In genomic region chr17:68837859-68838194, GRCm38 (mm10) we compare ENCODE assay signal across 7 mouse cellular contexts. TPM values are rescaled to one million over a fixed set of nuclear protein-coding genes. Genes with fewer than 3 reads are reported as not detected.
DNase-seq lines count a peak whose midpoint lies in the region; ATAC-seq and TF ChIP-seq lines count a peak whose summit lies in the region.

No protein-coding gene starts in this region.

- 0 out of 2 replicates have a peak overlapping the region, but pooled peaks have one; percentile 16 for H3K4me3 ChIP-seq in embryonic fibroblast, embryonic 13.5 days (ENCODE audit: insufficient read depth, low read length)
- H3K4me3 ChIP-seq in hindbrain, embryonic 15.5 days, result peak overlapping the region; percentile 65
- H3K4me3 ChIP-seq in neural tube, embryonic 15.5 days (replicated peaks), result peak overlapping the region; percentile 71

- ATAC-seq in hindbrain, embryonic 15.5 days (ENCODE audit: low FRiP score, low read depth), result no peak
- no peak for ATAC-seq in neural tube, embryonic 15.5 days (ENCODE audit: low FRiP score)

- no peaks in the 10 kb centered on the region for H3K4me1 ChIP-seq in embryonic fibroblast, embryonic 13.5 days (ENCODE audit: control insufficient read depth, insufficient read depth, low read length)
- peaks cover 45% of the 10 kb centered on the region for H3K4me1 ChIP-seq in hindbrain, embryonic 15.5 days (replicated peaks)
- peaks cover 45% of the 10 kb centered on the region for H3K4me1 ChIP-seq in neural tube, embryonic 15.5 days

- no peaks in the 10 kb centered on the region for H3K36me3 ChIP-seq in hindbrain, embryonic 15.5 days
- no peaks in the 10 kb centered on the region for H3K36me3 ChIP-seq in neural tube, embryonic 15.5 days

- H3K27ac ChIP-seq in embryonic fibroblast, embryonic 13.5 days (ENCODE audit: insufficient read depth, low read length), result no peak overlapping the region
- H3K27ac ChIP-seq in hindbrain, embryonic 15.5 days (replicated peaks), result peak overlapping the region; percentile 36
- peak overlapping the region; percentile 65; the same call in 1 of the 2 replicates for H3K27ac ChIP-seq in neural tube, embryonic 15.5 days (replicated peaks)

- peaks cover 2% of the 10 kb centered on the region; the same call in 1 of the 2 replicates for H3K27me3 ChIP-seq in hindbrain, embryonic 15.5 days
- peaks cover 20% of the 10 kb centered on the region for H3K27me3 ChIP-seq in neural tube, embryonic 15.5 days (replicated peaks)

- no peak for TF ChIP-seq POLR2A in embryonic fibroblast, embryonic 13.5 days (IDR thresholded peaks at IDR 0.05; ENCODE audit: low read depth, low read length)

- H3K9ac ChIP-seq in hindbrain, embryonic 15.5 days, result peak overlapping the region; percentile 60
- peak overlapping the region; percentile 69 for H3K9ac ChIP-seq in neural tube, embryonic 15.5 days (replicated peaks)

- H3K4me2 ChIP-seq in hindbrain, embryonic 15.5 days, result peak overlapping the region; percentile 97
- H3K4me2 ChIP-seq in neural tube, embryonic 15.5 days, result peak overlapping the region; percentile 91

- intact Hi-C loops in left cerebral cortex, postnatal 10 days (cut with DNase I), result loop anchor here (5.0 kb wide), 1 partner anchor 196 kb away; no protein-coding TSS in a partner anchor
- intact Hi-C loops in left cerebral cortex, postnatal 36 days (cut with DNase I), result loop anchor here (5.0 to 10.0 kb wide), 3 partner anchors 81 to 413 kb away; no protein-coding TSS in a partner anchor

- H3K9me3 ChIP-seq in hindbrain, embryonic 15.5 days, result no peaks in the 10 kb centered on the region
- H3K9me3 ChIP-seq in neural tube, embryonic 15.5 days (replicated peaks), result no peaks in the 10 kb centered on the region

- peak; percentile 52 for DNase-seq in left cerebral cortex, postnatal 10 days (ENCODE audit: extremely low spot score in 1 of 2, low spot score in 2 of 2)
- DNase-seq in left cerebral cortex, postnatal 36 days (ENCODE audit: low spot score in 2 of 2), result no peak
- DNase-seq in adrenal gland, postnatal 10 days, result no peak
- no peak for DNase-seq in urinary bladder, postnatal 14 days (ENCODE audit: low spot score)

- WGBS in hindbrain, embryonic 15.5 days, result 2% methylated on average over 4 of the region's 4 CpGs
- WGBS in neural tube, embryonic 15.5 days, result 8% methylated on average over 4 of the region's 4 CpGs

- TF ChIP-seq CTCF in embryonic fibroblast, embryonic 13.5 days (IDR thresholded peaks at IDR 0.05; ENCODE audit: borderline replicate concordance, insufficient read depth, low read length), result no peak

RNA-seq across cellular contexts. Expression of gene Tmem200c, which starts 11.4 kb away (rescaled TPM):
- 10 to 100 TPM; 21.8 to 23.5 TPM for total RNA-seq in left cerebral cortex, postnatal 10 days (2021)
- 10 to 100 TPM; 20.0 to 20.3 TPM for total RNA-seq in left cerebral cortex, postnatal 36 days (2021)
- not detected in 2 replicates for polyA plus RNA-seq in embryonic fibroblast, embryonic 13.5 days (2011; ENCODE audit: insufficient read length, low read depth, missing spikeins)
- 3.5 and 4.6 TPM in 2 replicates for polyA plus RNA-seq in hindbrain, embryonic 15.5 days (2015; fragmentation: Nextera tagmentation; extraction: Ambion mirVana)
- polyA plus RNA-seq in neural tube, embryonic 15.5 days (2015; fragmentation: Nextera tagmentation; extraction: Ambion mirVana), result 2.9 and 3.7 TPM in 2 replicates
- total RNA-seq in adrenal gland, postnatal 10 days (2021), result under 1 TPM; 0.78 to 0.94 TPM

Comparison
In these comparisons a context has a peak if more than half of its experiments do, and no peak if none do; other contexts are left out.
1. DNase-seq: peak in left cerebral cortex, postnatal 10 days (2 of 2); none in left cerebral cortex, postnatal 36 days (0 of 2), adrenal gland, postnatal 10 days (single experiment) and urinary bladder, postnatal 14 days (single experiment).
2. H3K4me3 ChIP-seq: peak in every context shown above with its lines; median percentile 71 in neural tube, embryonic 15.5 days; 65 in hindbrain, embryonic 15.5 days; 16 in embryonic fibroblast, embryonic 13.5 days.
3. RNA of gene Tmem200c, which starts 11.4 kb away (total RNA-seq): 21.8 to 23.5 TPM in left cerebral cortex, postnatal 10 days and 20.0 to 20.3 TPM in left cerebral cortex, postnatal 36 days; 0.78 to 0.94 TPM in adrenal gland, postnatal 10 days; every median in the first group is over 10 times any median in the second.